Mouse (Mus musculus) cerebellum, postnatal 4 days (tissue): ENCODE measurements around the gene 3110040N11Rik.

Experiments
- DNase-seq, 2 experiments: peaks; one replicate each; pipeline ENCODE4 v3.0.0; 2022; ENCODE audit warnings: low spot score in 2 of 2, mixed read lengths in 1 of 2

3110040N11Rik gene

GRCm38 (mm10) chr7:81738720-81739385, 50.4 kb downstream of the 3110040N11Rik start:
- DNase-seq: no peak

- no peak for DNase-seq
Observed at GRCm38 (mm10) chr7:81735300-81736048, 53.8 kb downstream of the 3110040N11Rik start.

- DNase-seq: no peak
Observed at GRCm38 (mm10) chr7:81732183-81733089, 56.8 kb downstream of the 3110040N11Rik start.
